Mouse (Mus musculus): ENCODE results near the gene Slc9a7. TPM values are rescaled to one million over a fixed set of nuclear protein-coding genes. Genes with fewer than 3 reads are reported as not detected.

Gene Slc9a7
- total and polyA plus RNA-seq, 3 experiments = 20.7 to 26.0 (median 21.6) TPM

DNA sequence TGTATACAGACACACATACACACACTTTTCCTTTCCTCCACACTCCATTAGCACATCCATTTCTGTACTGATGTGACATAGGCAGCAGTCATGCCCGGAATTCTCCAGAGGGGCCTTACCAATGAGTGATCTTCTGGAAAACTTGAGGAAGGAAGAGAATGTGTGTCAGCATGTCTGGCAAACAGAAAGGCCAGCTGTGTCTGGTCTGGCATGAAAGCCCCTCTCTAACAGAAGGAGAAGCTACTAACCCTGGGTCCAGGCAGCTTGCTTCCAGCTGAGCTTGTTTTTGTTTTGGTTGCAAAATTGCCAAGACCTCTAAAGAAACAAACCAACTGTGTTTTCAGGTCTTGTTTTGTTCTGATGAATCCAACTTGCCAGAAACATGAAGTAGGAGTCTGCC is 162.1 kb downstream of the Slc9a7 start:
- H3K27ac ChIP-seq (ENCODE audit: insufficient read depth, low read depth) = no peak overlapping the region
- no peak overlapping the region for H3K4me2 ChIP-seq (ENCODE audit: insufficient read depth, low read depth, poor library complexity, severe bottlenecking)
- H3K9me3 ChIP-seq (replicated peaks; ENCODE audit: low read length) = no peaks in the 10 kb centered on the region
- no peak overlapping the region for H3K4me3 ChIP-seq (replicated peaks in 1 of 3; ENCODE audit: low read depth in 2 of 3, low read length in 2 of 3, poor library complexity in 1 of 3)
- dilution Hi-C loops (cut with MboI; ENCODE audit: extremely low pct_ligation_motif_present, extremely low pct_unique_long_range_greater_than_20kb, low sequenced_read_pairs) = no loop called here
- no peak for DNase-seq (ENCODE audit: extremely low read depth)
- no peak overlapping the region for H3K9ac ChIP-seq (ENCODE audit: insufficient read depth, low read depth)
- H3K36me3 ChIP-seq (replicated peaks in 1 of 2; ENCODE audit: control insufficient read depth in 1 of 2, insufficient read depth in 1 of 2, low read length in 1 of 2) = peaks cover 10 to 23% of the 10 kb centered on the region in 2 experiments
- in situ Hi-C loops (cut with MboI; ENCODE audit: low pct_ligation_motif_present, low pct_unique_long_range_greater_than_20kb, low sequenced_read_pairs) = no loop called here
- no peaks in the 10 kb centered on the region; a peak in 1 of 4 replicates for H3K4me1 ChIP-seq (ENCODE audit: control insufficient read depth in 1 of 2, insufficient read depth in 2 of 2)
- no peaks in the 10 kb centered on the region for H3K79me2 ChIP-seq (replicated peaks; ENCODE audit: control insufficient read depth, extremely low read depth, insufficient read depth, poor library complexity, severe bottlenecking)
- TF ChIP-seq RCOR1 (conservative IDR thresholded peaks at IDR 0.05; ENCODE audit: low read depth, low read length) = no peak
- no peak for TF ChIP-seq MYC (IDR thresholded peaks at IDR 0.05; ENCODE audit: low read depth, low read length)
- TF ChIP-seq POLR2A (IDR thresholded peaks at IDR 0.05; ENCODE audit: low read depth, low read length) = no peak
- TF ChIP-seq CTCF (conservative IDR thresholded peaks at IDR 0.05 in 1 of 2, IDR thresholded peaks at IDR 0.05 in 1 of 2; ENCODE audit: low read depth in 2 of 2, low read length in 2 of 2) = no peak
- TF ChIP-seq ZC3H11A (IDR thresholded peaks at IDR 0.05; ENCODE audit: low read depth, low read length) = no peak
- no peak for TF ChIP-seq SIN3A (IDR thresholded peaks at IDR 0.05; ENCODE audit: low read length)
- TF ChIP-seq USF1 (IDR thresholded peaks at IDR 0.05; ENCODE audit: low read depth, low read length) = no peak
- TF ChIP-seq POLR2AphosphoS2 (IDR thresholded peaks at IDR 0.05; ENCODE audit: low read depth, low read length) = no peak
- TF ChIP-seq HCFC1 (IDR thresholded peaks at IDR 0.05; ENCODE audit: low read depth, low read length) = no peak
- TF ChIP-seq JUN (IDR thresholded peaks at IDR 0.05; ENCODE audit: insufficient read depth, low read depth, low read length) = no peak
- no peak for TF ChIP-seq MEF2A (IDR thresholded peaks at IDR 0.05; ENCODE audit: borderline replicate concordance, low read depth, low read length)
- no peak for TF ChIP-seq BHLHE40 (IDR thresholded peaks at IDR 0.05; ENCODE audit: low read depth, low read length)
- H3K27me3 ChIP-seq (replicated peaks) = no peaks in the 10 kb centered on the region

DNA sequence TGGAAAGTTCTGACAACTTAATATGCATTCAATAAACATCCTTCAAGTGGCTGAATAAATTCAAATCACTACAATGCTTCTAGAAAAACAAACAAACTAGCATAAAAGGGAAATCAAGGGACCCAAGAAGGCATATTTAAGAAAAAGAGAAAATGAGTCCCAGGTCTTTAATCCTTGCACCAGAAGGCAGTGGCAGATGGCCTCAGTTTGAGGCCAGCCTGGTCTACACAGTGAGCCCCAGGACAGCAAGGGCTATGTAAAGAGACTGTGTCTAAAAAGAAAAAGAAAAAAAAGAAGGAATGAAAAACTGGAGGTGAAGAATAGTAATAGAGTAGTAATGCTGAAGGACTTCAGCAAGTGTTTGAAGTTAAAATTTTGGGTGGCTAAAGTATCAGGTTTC is 162.7 kb downstream of the Slc9a7 start:
- TF ChIP-seq ZKSCAN1 (IDR thresholded peaks at IDR 0.05; ENCODE audit: borderline replicate concordance, low read depth, low read length) (no peak), UBTF (IDR thresholded peaks at IDR 0.05; ENCODE audit: low read depth, low read length) (no peak), EP300 (IDR thresholded peaks at IDR 0.05; ENCODE audit: low read length) (no peak), IRF4 (IDR thresholded peaks at IDR 0.05; ENCODE audit: low read depth, low read length) (no peak), HCFC1 (IDR thresholded peaks at IDR 0.05; ENCODE audit: low read depth, low read length) (no peak), PAX5 (IDR thresholded peaks at IDR 0.05; ENCODE audit: low read length) (no peak)
- H3K79me2 ChIP-seq (replicated peaks; ENCODE audit: control insufficient read depth, extremely low read depth, insufficient read depth, poor library complexity, severe bottlenecking) = no peaks in the 10 kb centered on the region
- no peak overlapping the region for H3K27ac ChIP-seq (ENCODE audit: insufficient read depth, low read depth)
- no peaks in the 10 kb centered on the region for H3K9me3 ChIP-seq (replicated peaks; ENCODE audit: low read length)
- H3K36me3 ChIP-seq (replicated peaks in 1 of 2; ENCODE audit: control insufficient read depth in 1 of 2, insufficient read depth in 1 of 2, low read length in 1 of 2) = peaks cover 10 to 27% of the 10 kb centered on the region in 2 experiments
- H3K9ac ChIP-seq (ENCODE audit: insufficient read depth, low read depth) = no peak overlapping the region
- H3K4me3 ChIP-seq (replicated peaks in 1 of 3; ENCODE audit: low read depth in 2 of 3, low read length in 2 of 3, poor library complexity in 1 of 3) = no peak overlapping the region
- H3K4me1 ChIP-seq (ENCODE audit: control insufficient read depth in 1 of 2, insufficient read depth in 2 of 2) = no peaks in the 10 kb centered on the region; a peak in 1 of 4 replicates
- in situ Hi-C loops (cut with MboI; ENCODE audit: low pct_ligation_motif_present, low pct_unique_long_range_greater_than_20kb, low sequenced_read_pairs) = no loop called here
- dilution Hi-C loops (cut with MboI; ENCODE audit: extremely low pct_ligation_motif_present, extremely low pct_unique_long_range_greater_than_20kb, low sequenced_read_pairs) = no loop called here
- no peak for DNase-seq (ENCODE audit: extremely low read depth)
- no peaks in the 10 kb centered on the region for H3K27me3 ChIP-seq (replicated peaks)
- H3K4me2 ChIP-seq (ENCODE audit: insufficient read depth, low read depth, poor library complexity, severe bottlenecking) = no peak overlapping the region
